ENCODE assay signal across 27 mouse cellular contexts in the genomic region with DNA sequence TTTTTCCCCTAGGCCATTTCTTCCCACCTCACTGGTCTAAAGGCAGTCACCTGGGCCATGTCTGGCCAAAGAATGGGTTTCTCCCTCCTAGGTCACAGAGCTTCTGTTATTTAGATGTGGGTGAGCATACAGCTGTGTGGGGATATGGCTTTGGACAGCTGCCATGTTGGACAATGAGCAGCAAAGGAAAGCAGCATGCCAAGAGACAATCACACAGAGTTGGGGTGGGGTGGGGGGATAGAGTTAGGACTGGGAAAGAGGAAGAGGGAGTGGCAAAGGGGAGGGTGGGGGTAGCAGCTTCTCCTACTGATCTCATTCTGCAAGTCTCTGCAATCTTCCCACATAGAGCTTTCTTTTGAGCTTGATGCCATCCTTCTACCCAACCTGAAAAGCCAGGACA. TPM values are rescaled to one million over a fixed set of nuclear protein-coding genes. Genes with fewer than 3 reads are reported as not detected.
DNase-seq lines count a peak whose midpoint lies in the region; ATAC-seq and TF ChIP-seq lines count a peak whose summit lies in the region.
"Had no signal": no experiment of that assay in that cellular context is flagged by ENCODE, and none has a peak within 500 bp of the region (broad histone marks: within the 10 kb centered on the region; RNA-seq: fewer than 3 reads in every experiment).

No protein-coding gene starts in this region.

- H3K4me3 ChIP-seq in limb, embryonic 15.5 days: no peak overlapping the region
- no peak overlapping the region for H3K4me3 ChIP-seq in limb, embryonic 10.5 days
- H3K4me3 ChIP-seq in lung, embryonic 16.5 days (ENCODE audit: low read length): no peak overlapping the region
- no peak overlapping the region for H3K4me3 ChIP-seq in CH12.LX (replicated peaks in 1 of 3; ENCODE audit: low read depth in 2 of 3, low read length in 2 of 3, poor library complexity in 1 of 3)
- H3K4me3 ChIP-seq: embryonic facial prominence, embryonic 12.5 days; embryonic facial prominence, embryonic 15.5 days; heart, adult 2 months; hindbrain, embryonic 12.5 days; hindbrain, embryonic 15.5 days had no signal

- intact Hi-C loops in left cerebral cortex, postnatal 25 days (cut with DNase I): no loop called here

- H3K27ac ChIP-seq in limb, embryonic 15.5 days: no peak overlapping the region
- H3K27ac ChIP-seq in limb, embryonic 10.5 days: no peak overlapping the region
- no peak overlapping the region for H3K27ac ChIP-seq in lung, embryonic 16.5 days (ENCODE audit: low read length)
- H3K27ac ChIP-seq in CH12.LX (ENCODE audit: insufficient read depth, low read depth): no peak overlapping the region
- H3K27ac ChIP-seq: embryonic facial prominence, embryonic 12.5 days; embryonic facial prominence, embryonic 15.5 days; heart, adult 2 months; hindbrain, embryonic 12.5 days; hindbrain, embryonic 15.5 days had no signal

- ATAC-seq in limb, embryonic 15.5 days (ENCODE audit: insufficient number of reproducible peaks, low FRiP score, low TSS enrichment, low read depth): 0 out of 2 replicates have a peak, but pooled peaks have one; percentile 23
- ATAC-seq in lung, embryonic 16.5 days (ENCODE audit: low read depth): peak; percentile 50; the same call in 1 of the 2 replicates
- ATAC-seq: forebrain, embryonic 14.5 days; forebrain, postnatal 0 days; Patski had no signal

- H3K9me3 ChIP-seq in limb, embryonic 15.5 days: no peaks in the 10 kb centered on the region
- H3K9me3 ChIP-seq in limb, embryonic 10.5 days (replicated peaks): no peaks in the 10 kb centered on the region
- H3K9me3 ChIP-seq in lung, embryonic 16.5 days (ENCODE audit: control insufficient read depth, low read length): no peaks in the 10 kb centered on the region
- H3K9me3 ChIP-seq in CH12.LX (replicated peaks; ENCODE audit: low read length): no peaks in the 10 kb centered on the region
- H3K9me3 ChIP-seq: embryonic facial prominence, embryonic 12.5 days; embryonic facial prominence, embryonic 15.5 days; G1E; hindbrain, embryonic 12.5 days; hindbrain, embryonic 15.5 days had no signal

- H3K4me1 ChIP-seq in limb, embryonic 15.5 days: no peaks in the 10 kb centered on the region
- H3K4me1 ChIP-seq in limb, embryonic 10.5 days: no peaks in the 10 kb centered on the region
- H3K4me1 ChIP-seq in lung, embryonic 16.5 days (replicated peaks; ENCODE audit: control insufficient read depth, insufficient read depth, low read length): peaks cover 4% of the 10 kb centered on the region
- peaks cover 0 to 9% of the 10 kb centered on the region in 2 experiments; a peak in 2 of 4 replicates for H3K4me1 ChIP-seq in CH12.LX (ENCODE audit: control insufficient read depth in 1 of 2, insufficient read depth in 2 of 2)
- H3K4me1 ChIP-seq: embryonic facial prominence, embryonic 12.5 days had no signal

- in situ Hi-C loops in CH12.LX (cut with MboI; ENCODE audit: low pct_ligation_motif_present, low pct_unique_long_range_greater_than_20kb, low sequenced_read_pairs): no loop called here

- no peak overlapping the region for H3K4me2 ChIP-seq in limb, embryonic 15.5 days
- H3K4me2 ChIP-seq in lung, embryonic 16.5 days (ENCODE audit: low read depth, low read length): no peak overlapping the region
- H3K4me2 ChIP-seq in CH12.LX (ENCODE audit: insufficient read depth, low read depth, poor library complexity, severe bottlenecking): no peak overlapping the region
- H3K4me2 ChIP-seq: embryonic facial prominence, embryonic 12.5 days; embryonic facial prominence, embryonic 15.5 days; heart, embryonic 11.5 days; hindbrain, embryonic 12.5 days; hindbrain, embryonic 15.5 days had no signal

- dilution Hi-C loops in CH12.LX (cut with MboI; ENCODE audit: extremely low pct_ligation_motif_present, extremely low pct_unique_long_range_greater_than_20kb, low sequenced_read_pairs): no loop called here

- no peak overlapping the region for H3K9ac ChIP-seq in limb, embryonic 15.5 days
- no peak overlapping the region for H3K9ac ChIP-seq in lung, embryonic 16.5 days (ENCODE audit: low read length)
- H3K9ac ChIP-seq in CH12.LX (ENCODE audit: insufficient read depth, low read depth): no peak overlapping the region
- H3K9ac ChIP-seq: embryonic facial prominence, embryonic 12.5 days; embryonic facial prominence, embryonic 15.5 days; forebrain, postnatal 0 days; hindbrain, embryonic 12.5 days; hindbrain, embryonic 15.5 days had no signal

- no peak for TF ChIP-seq RAD21 in CH12.LX (IDR thresholded peaks at IDR 0.05; ENCODE audit: low read depth, low read length)

- no peak for DNase-seq in limb, embryonic 10.5 days (ENCODE audit: low spot score)
- no peak for DNase-seq in lung, postnatal 25 days (ENCODE audit: low spot score)
- DNase-seq in 3T3-L1 (ENCODE audit: low read depth, low spot score) (peak; percentile 19), CH12.LX (ENCODE audit: extremely low read depth) (peak; percentile 39)
- DNase-seq in left cerebral cortex, postnatal 25 days (ENCODE audit: low spot score in 2 of 2): no peak
- DNase-seq in thymus, postnatal 0 days (ENCODE audit: low spot score): no peak
- DNase-seq: adrenal gland, postnatal 10 days; adrenal gland, postnatal 36 days; cerebellum, adult 11 months; cerebellum, adult 2 months; cerebellum, adult 9-11 months; cerebellum, postnatal 25 days; forebrain, postnatal 0 days; gastrocnemius, postnatal 25 days; heart, adult 2 months had no signal

- no peaks in the 10 kb centered on the region for H3K79me2 ChIP-seq in CH12.LX (replicated peaks; ENCODE audit: control insufficient read depth, extremely low read depth, insufficient read depth, poor library complexity, severe bottlenecking)

- TF ChIP-seq EP300 in CH12.LX (IDR thresholded peaks at IDR 0.05; ENCODE audit: low read length): no peak

- TF ChIP-seq CTCF in CH12.LX (conservative IDR thresholded peaks at IDR 0.05 in 1 of 2, IDR thresholded peaks at IDR 0.05 in 1 of 2; ENCODE audit: low read depth in 2 of 2, low read length in 2 of 2): no peak

- no peak for TF ChIP-seq POLR2A in CH12.LX (IDR thresholded peaks at IDR 0.05; ENCODE audit: low read depth, low read length)

- no peaks in the 10 kb centered on the region for H3K36me3 ChIP-seq in limb, embryonic 15.5 days
- H3K36me3 ChIP-seq in limb, embryonic 10.5 days: no peaks in the 10 kb centered on the region
- H3K36me3 ChIP-seq in lung, embryonic 16.5 days (ENCODE audit: control insufficient read depth, insufficient read depth, low read length): no peaks in the 10 kb centered on the region
- no peaks in the 10 kb centered on the region for H3K36me3 ChIP-seq in CH12.LX (replicated peaks in 1 of 2; ENCODE audit: control insufficient read depth in 1 of 2, insufficient read depth in 1 of 2, low read length in 1 of 2)
- H3K36me3 ChIP-seq: embryonic facial prominence, embryonic 12.5 days; embryonic facial prominence, embryonic 15.5 days; G1E; hindbrain, embryonic 12.5 days; hindbrain, embryonic 15.5 days had no signal

- H3K27me3 ChIP-seq in limb, embryonic 15.5 days: no peaks in the 10 kb centered on the region
- H3K27me3 ChIP-seq in limb, embryonic 10.5 days (ENCODE audit: low read depth, poor library complexity, severe bottlenecking): no peaks in the 10 kb centered on the region
- no peaks in the 10 kb centered on the region for H3K27me3 ChIP-seq in lung, embryonic 16.5 days (ENCODE audit: control insufficient read depth, insufficient read depth, low read depth, low read length)
- H3K27me3 ChIP-seq in CH12.LX (replicated peaks): no peaks in the 10 kb centered on the region
- H3K27me3 ChIP-seq: embryonic facial prominence, embryonic 12.5 days; embryonic facial prominence, embryonic 15.5 days; hindbrain, embryonic 12.5 days; hindbrain, embryonic 15.5 days; Patski had no signal

TF ChIP-seq in CH12.LX, 34 proteins besides CTCF, POLR2A, EP300 and RAD21:
- TF ChIP-seq MAFK (IDR thresholded peaks at IDR 0.05; ENCODE audit: insufficient replicate concordance, low read length) (no peak), KAT2A (IDR thresholded peaks at IDR 0.05; ENCODE audit: insufficient replicate concordance, low read length) (no peak), E2F4 (IDR thresholded peaks at IDR 0.05; ENCODE audit: insufficient replicate concordance, low read depth, low read length) (no peak), SMC3 (IDR thresholded peaks at IDR 0.05; ENCODE audit: low read depth, low read length) (no peak), NRF1 (IDR thresholded peaks at IDR 0.05; ENCODE audit: low read depth, low read length) (no peak), GABPA (IDR thresholded peaks at IDR 0.05; ENCODE audit: insufficient replicate concordance, low read depth, low read length) (no peak), SIN3A (IDR thresholded peaks at IDR 0.05; ENCODE audit: low read length) (no peak), MEF2A (IDR thresholded peaks at IDR 0.05; ENCODE audit: borderline replicate concordance, low read depth, low read length) (no peak), ELF1 (IDR thresholded peaks at IDR 0.05; ENCODE audit: low read depth, low read length) (no peak), JUN (IDR thresholded peaks at IDR 0.05; ENCODE audit: insufficient read depth, low read depth, low read length) (no peak), BHLHE40 (IDR thresholded peaks at IDR 0.05; ENCODE audit: low read depth, low read length) (no peak)

RNA-seq across cellular contexts. Expression of gene Adra1b, which starts 13.4 kb away (rescaled TPM):
- 0.61 and 1.1 TPM in 2 replicates for polyA plus RNA-seq in limb, embryonic 15.5 days (2015; fragmentation: Nextera tagmentation; extraction: Ambion mirVana)
- 0.04 and 0.09 TPM in 2 replicates for polyA plus RNA-seq in limb, embryonic 10.5 days (2016; fragmentation: Nextera tagmentation; extraction: Ambion mirVana)
- polyA plus RNA-seq in lung, embryonic 16.5 days (2015; fragmentation: Nextera tagmentation; extraction: Ambion mirVana): 3.6 and 3.7 TPM in 2 replicates
- total RNA-seq in CH12.LX (2012; rRNA removed) (not detected in 2 replicates), CH12.LX (2014; rRNA removed) (not detected in 2 replicates)
- not detected in 2 replicates for polyA plus RNA-seq in CH12.LX (2012; ENCODE audit: insufficient read length, low read depth)
- total RNA-seq in left cerebral cortex, postnatal 25 days (2021): 10 to 100 TPM; 26.6 to 32.3 TPM
- polyA plus RNA-seq in thymus, postnatal 0 days (2015; fragmentation: Nextera tagmentation; extraction: Ambion mirVana): 0.36 and 0.37 TPM in 2 replicates
- total RNA-seq: common myeloid progenitor, adult 5-6 weeks; hematopoietic stem cell, adult 5-6 weeks had no signal
- polyA plus RNA-seq: G1E had no signal

Comparison
In these comparisons a context has a peak if more than half of its experiments do, and no peak if none do; other contexts are left out.
1. DNase-seq: peak in 3T3-L1 (single experiment) and CH12.LX (single experiment); none in limb, embryonic 10.5 days (single experiment), lung, postnatal 25 days (single experiment), left cerebral cortex, postnatal 25 days (0 of 2) and thymus, postnatal 0 days (single experiment).